Mouse (Mus musculus) brain, adult 10 weeks (tissue): ENCODE results near the gene Nudt13. TPM values are rescaled to one million over a fixed set of nuclear protein-coding genes. Genes with fewer than 3 reads are reported as not detected.

Experiments used
- polyA plus RNA-seq: library from polyadenylated mRNA; stranded (reverse); fragments of 350-450 nt; fragmentation: Illumina TruSeq; extraction: RNeasy Lipid Tissue Mini Kit (QIAGEN cat#74804); gene quantifications from one replicate; pipeline ENCODE4 v1.2.3, GENCODE M21; 2015; ENCODE audit warnings: low read depth, low replicate concordance

Gene Nudt13
- polyA plus RNA-seq: 27.6 TPM

GRCm38 (mm10) chr14:20294117-20294892 lies at the start of gene Nudt13:
TSS of gene Nudt13 (plus strand) at chr14:20294697.

GRCm38 (mm10) chr14:20269082-20269809 lies 25.3 kb upstream of the Nudt13 start, which contains the start of gene Kcnk16:
TSS of gene Kcnk16 (minus strand) at chr14:20269199.

GRCm38 (mm10) chr14:20347991-20348541 lies 53.6 kb downstream of the Nudt13 start, which contains the start of the genes Ecd and Fam149b:
TSS of gene Ecd (minus strand) at chr14:20348121.
TSS of gene Fam149b (plus strand) at chr14:20348162.

Other genes with a start within 250 kb of the Nudt13 start
- 7.0 TPM for gene Saysd1, start 156.2 kb upstream of the Nudt13 start, polyA plus RNA-seq
- 0.42 TPM for gene Kcnk5, start 112.9 kb upstream of the Nudt13 start, polyA plus RNA-seq
- gene Kcnk16, start 25.5 kb upstream of the Nudt13 start, polyA plus RNA-seq: not detected
- 47.2 TPM for gene Ecd, start 53.4 kb downstream of the Nudt13 start, polyA plus RNA-seq
- 40.3 TPM for gene Fam149b, start 53.5 kb downstream of the Nudt13 start, polyA plus RNA-seq
- gene Dnajc9, start 94.2 kb downstream of the Nudt13 start, polyA plus RNA-seq: 51.1 TPM
- gene Mrps16, start 98.9 kb downstream of the Nudt13 start, polyA plus RNA-seq: 61.7 TPM
- gene Cfap70, start 157.5 kb downstream of the Nudt13 start, polyA plus RNA-seq: 0.88 TPM
- gene Anxa7, start 185.4 kb downstream of the Nudt13 start, polyA plus RNA-seq: 85.4 TPM
- gene Mss51, start 202.2 kb downstream of the Nudt13 start, polyA plus RNA-seq: 0.33 TPM